Mouse (Mus musculus) heart, adult 18-20 months (tissue): ENCODE data around the gene Zfp94. TPM values are rescaled to one million over a fixed set of nuclear protein-coding genes. Genes with fewer than 3 reads are reported as not detected.

ENCODE experiments used
- DNase-seq, 2 experiments: peaks; one replicate each; pipeline ENCODE4 v3.0.0; 2021 to 2022; ENCODE audit warnings: mixed read lengths in 1 of 2
- long read RNA-seq, 2 experiments: library from polyadenylated mRNA; stranded (forward); transcript quantifications; one replicate each; pipeline ENCODE4 v2.0.0; 2021
- total RNA-seq, 2 experiments: library from RNA; stranded (reverse); gene quantifications; 2 replicates each; pipeline ENCODE4 v1.2.3; 2021

Zfp94 gene
- 1 to 10 TPM; 2.5 TPM for total RNA-seq
- long read RNA-seq, experiment 1, partial matches to known transcripts: 1 of 2 reads
- long read RNA-seq, experiment 1, other reads (novel, unspliced or antisense): 1 of 2 reads
- long read RNA-seq, experiment 2, partial matches to known transcripts: 1 of 2 reads
- long read RNA-seq, experiment 2, other reads (novel, unspliced or antisense): 0 of 2 reads

- peak; percentile 97 for DNase-seq
Measured at GRCm38 (mm10) chr7:24316567-24317092, at the start of gene Zfp94. Zfp94 (minus strand) TSS chr7:24316666.

- DNase-seq: no peak
Measured at GRCm38 (mm10) chr7:24365258-24366014, 49.0 kb upstream of the Zfp94 start.

DNA sequence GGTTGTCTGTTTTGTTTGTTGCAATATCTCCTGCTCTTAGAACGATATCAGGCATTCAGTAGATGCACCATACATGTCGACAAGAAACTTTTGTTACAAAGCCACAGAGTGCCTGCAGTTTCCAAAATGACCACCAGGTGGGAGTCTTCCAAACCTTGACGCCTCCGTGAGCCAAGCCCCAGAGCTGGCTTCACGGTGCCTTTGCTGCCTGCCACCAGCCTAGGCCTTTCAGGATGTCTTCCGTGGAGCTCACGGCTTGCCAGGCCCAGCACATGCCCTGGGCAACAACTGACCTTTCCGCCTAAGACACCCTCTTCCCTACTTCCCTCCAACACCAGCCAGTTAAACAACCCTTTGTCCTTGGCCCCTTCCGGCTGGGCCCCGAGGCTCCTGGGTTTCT, 48.4 kb upstream of the Zfp94 start:
- DNase-seq: peak; percentile 77 to 92

- DNase-seq: no peak
Measured at GRCm38 (mm10) chr7:24363228-24363627, 46.8 kb upstream of the Zfp94 start.

GRCm38 (mm10) chr7:24361001-24361400, 44.5 kb upstream of the Zfp94 start:
- DNase-seq: no peak

- DNase-seq: peak in 1 of 2 experiments; percentile 45
Measured at GRCm38 (mm10) chr7:24359269-24359668, 42.8 kb upstream of the Zfp94 start.

DNA sequence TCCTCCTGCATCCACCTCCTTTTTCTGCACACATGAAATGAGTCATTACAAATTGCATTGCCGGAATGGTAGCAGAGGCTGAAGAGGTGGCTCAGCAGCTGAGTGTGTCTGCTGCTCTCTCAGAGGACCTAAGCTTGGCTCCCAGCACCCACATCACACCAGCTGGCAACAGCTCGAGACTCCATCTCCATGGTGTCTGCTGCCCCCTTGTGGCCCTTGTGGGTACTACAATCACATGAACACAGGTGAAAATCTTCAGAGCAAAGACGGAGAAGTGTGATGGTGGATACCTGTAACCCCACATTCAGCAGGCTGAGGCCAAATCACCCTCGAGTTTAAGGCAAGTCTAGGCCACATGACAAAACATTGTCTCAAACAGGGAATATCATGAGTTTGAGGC, 41.4 kb upstream of the Zfp94 start:
- DNase-seq: no peak

- DNase-seq: no peak
Measured at GRCm38 (mm10) chr7:24356081-24356480, 39.6 kb upstream of the Zfp94 start.

- DNase-seq: no peak
Measured at GRCm38 (mm10) chr7:24355646-24356045, 39.2 kb upstream of the Zfp94 start.

- no peak for DNase-seq
Measured at GRCm38 (mm10) chr7:24348896-24349295, 32.4 kb upstream of the Zfp94 start, which contains the start of gene Lypd5. Lypd5 (plus strand) TSS chr7:24349196.

DNA sequence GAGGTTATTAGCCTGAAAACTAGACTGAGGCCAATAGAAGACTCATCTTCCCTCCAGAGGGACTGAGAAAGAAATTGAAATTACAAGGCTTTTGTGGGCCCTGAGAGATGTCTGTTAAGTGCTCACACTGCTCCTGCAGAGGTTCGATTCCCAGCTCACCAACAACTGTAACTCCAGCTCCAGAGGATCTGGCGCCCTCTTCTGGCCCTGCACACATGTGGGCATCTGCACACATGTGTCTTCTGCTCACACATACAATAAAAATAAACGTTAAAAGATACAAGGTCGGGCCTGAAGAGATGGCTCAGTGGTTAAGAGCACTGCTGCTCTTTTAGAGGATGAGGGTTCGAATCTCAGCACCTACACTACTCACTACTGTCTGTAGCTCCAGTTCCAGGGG, 30.0 kb upstream of the Zfp94 start:
- no peak for DNase-seq

DNA sequence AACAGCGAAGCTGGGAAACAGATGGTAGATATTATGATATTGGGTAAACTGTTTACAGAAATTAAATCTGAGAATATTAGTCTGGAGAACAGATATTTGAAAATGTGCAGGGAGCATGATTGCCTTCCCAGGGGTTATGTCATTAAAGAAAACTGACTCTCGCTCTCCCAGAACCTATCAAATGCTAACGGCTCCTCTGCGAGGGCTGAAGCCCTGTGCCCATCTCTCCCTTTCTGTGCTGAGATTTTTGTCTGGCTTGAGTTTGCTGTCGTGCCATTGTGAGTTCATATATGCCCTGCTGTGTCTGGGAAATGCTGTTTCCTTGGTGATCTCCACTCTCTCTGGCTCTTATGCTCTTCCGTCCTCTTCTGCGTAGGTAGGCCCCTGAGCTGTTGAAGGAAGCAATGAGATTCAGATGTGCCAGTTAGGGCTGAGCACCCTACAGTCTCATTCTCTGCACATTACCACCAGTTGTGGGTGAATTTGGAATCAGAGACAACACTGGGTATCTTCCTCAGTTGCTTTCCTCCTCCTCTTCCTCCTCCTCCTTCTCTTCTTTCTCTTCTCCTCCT, 27.3 kb upstream of the Zfp94 start:
- no peak for DNase-seq

GRCm38 (mm10) chr7:24338241-24338640, 21.8 kb upstream of the Zfp94 start:
- no peak for DNase-seq

DNA sequence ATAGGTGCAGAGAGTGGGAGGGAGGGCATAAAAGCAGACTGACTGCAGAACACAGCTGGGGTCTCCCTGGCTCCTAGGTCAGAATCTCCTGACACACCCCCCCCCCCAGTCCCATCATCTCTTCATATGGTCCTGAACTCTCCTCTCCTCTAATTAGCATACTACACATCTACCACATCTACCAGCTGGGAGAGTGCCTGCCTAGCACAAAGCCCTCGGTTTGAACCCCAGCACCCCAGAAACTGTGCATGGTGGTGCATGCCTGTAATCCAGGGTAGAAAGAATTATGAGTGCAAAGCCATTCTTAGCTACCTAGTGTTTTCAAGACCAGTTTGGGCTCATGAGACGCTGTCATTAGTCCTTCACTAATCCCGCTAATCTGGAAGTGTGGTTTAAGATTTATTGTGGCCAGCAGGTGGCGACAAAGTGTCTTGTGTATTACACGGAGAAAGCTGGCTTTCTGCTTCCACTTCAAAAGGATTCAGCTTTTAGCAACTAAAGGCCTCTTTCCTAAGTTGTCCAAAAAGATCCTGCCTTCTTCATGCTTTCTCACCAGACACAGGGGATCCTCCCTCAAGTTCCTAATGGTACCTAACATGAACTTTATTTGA, 19.3 kb upstream of the Zfp94 start:
- DNase-seq: peak; percentile 48 to 83

DNA sequence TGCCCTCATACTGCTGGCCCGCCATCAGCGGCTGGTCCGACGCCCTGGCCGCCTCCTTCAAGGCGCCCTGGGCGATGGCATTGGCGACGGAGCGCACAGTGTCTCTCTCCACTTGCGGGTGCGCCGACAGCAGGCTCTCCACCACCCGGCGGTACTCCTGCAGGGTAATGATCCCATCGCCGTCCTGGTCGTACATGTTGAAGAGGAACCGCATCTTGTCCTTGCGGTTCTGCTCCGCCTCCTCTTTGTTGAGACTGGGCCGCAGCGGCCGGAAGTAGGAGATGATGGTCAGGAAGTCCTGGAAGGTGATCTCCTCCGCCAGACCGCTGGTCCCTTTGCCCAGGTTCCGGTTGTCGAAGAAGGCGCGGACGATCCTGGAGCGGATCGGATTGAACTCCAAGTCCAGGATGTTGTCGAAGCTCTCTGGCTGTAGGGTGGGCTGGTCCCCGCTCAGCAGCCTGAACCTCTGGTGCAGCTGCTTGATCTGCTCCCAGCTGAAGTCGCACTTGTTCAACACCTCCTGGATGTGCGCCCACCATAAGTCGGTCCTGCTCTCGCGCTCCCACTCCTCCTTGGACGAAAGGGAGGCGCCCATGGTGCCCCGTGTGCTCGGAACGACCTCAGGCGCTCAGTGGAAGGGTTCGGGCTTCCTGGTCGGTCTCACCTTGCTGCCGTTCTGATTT, 17.0 kb upstream of the Zfp94 start, which contains the start of gene Tescl:
Gene Tescl (minus strand): TSS at position 633 of the 683 bp plus-strand sequence.
- DNase-seq: peak in 1 of 2 experiments; percentile 4

DNA sequence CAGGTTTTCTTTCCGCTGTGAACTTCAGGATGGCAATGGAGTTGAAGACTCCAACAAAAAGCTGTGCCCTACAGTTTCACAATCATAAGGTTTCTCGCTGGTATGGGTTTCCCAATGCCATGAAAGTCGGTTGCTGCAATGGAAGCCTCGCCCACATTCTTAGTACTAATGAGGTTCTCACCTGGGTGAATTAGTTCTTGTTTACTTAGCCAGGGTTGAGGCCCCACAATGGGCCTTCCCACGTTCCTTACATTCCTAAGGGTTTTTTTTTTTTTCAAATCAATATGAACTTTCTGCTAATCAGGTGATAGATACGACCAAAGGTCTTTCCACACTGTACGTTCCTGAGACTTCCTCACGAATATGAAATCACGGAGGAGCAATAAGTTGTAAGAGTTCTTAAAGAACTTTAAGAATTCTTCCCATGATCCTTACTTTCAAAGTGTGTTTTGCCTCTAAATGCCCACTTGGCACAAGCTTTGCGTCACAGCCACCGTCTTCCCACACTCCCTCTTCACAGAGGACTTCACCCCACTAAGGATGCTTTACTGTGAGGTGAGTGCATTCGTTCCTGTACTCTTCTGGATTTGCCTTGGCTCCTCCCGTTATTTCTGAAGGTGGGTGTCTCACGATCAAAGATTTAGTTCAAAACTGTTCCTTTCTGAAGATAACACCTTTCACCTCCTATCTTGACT, 11.0 kb upstream of the Zfp94 start:
- no peak for DNase-seq

DNA sequence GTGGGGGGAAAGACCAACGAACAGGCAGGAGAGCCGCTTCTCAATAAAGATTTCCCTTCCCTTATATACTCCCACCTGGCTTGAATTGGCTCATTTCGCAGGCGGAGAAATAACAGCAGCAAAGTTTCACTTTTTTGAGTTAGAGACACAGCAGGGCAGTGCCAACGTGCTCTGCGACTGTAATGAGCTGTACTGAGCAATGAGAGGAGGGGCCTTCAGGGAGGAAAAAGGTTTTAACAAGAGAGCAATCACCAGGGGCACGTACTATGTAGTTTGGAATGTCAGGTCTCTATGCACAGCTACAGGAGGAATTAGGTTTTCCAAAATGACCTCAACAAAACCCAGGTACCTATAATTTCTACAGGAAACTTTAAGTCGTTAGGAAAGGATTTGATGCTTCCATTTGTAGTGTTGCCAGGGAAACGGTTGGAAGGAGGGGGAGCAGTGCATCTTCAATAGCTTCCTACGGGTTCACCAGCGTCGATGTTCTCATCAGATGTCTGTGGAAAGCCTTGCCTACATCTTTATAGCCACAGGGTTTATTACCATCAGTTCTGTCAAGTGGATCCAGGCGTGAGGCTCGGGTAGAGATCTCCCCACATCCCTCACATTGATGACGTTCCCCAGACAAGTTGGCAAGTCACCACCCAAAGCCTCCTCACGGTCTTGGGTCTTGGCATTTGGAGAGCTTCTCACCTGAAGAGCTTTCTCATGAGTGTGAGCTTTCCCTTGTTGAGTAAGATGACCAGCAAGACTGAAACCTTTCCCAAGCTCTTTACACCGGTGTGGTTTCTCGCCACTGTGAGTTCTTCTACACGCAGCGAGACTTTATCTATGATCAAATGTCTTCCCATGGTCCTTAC, 10.0 kb upstream of the Zfp94 start:
- no peak for DNase-seq

DNA sequence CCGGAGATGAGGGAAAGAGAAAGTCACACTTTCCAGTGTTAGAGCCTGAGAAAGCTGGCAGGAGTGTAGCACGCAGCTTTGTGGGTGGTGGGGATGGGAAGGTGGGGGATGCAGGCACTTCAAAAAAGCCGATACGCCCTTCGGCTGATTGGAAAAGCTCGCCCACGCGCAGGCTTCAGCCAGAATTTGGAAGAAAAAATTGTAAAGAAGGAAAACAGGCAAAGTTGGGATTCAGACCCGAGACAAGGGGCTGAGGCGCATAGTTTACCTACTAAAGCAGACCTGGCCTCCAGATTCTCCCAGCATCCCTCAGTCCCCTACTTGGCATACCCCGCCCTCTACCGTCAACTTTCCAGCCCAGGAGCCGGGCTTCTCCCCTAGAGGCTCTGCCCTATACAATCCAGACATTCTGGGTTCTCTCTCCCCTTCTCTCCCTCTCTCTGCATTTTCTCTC, 9.2 kb upstream of the Zfp94 start:
- DNase-seq: no peak

GRCm38 (mm10) chr7:24325197-24325596, 8.7 kb upstream of the Zfp94 start:
- no peak for DNase-seq

DNA sequence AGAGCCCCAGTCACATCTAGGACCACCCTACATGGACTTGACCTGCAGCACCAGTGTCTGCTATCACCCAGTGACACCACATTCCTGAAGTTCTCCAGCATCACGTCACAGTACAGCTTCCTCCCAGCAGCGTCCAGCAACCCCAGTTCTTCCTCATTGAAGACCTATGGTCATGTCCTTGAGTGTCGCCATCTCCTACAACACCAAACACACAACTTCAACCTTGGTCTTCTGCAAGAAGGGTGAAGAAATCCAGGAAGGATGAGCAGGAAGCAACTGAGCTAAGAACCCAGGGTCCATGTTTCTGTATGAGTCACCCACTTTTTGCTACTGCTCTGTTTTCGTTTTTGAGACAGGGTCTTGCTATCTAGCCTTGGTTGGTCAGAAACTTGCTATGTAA, 6.1 kb upstream of the Zfp94 start:
- no peak for DNase-seq
